Mouse (Mus musculus): ENCODE results near the gene Podn. TPM values are rescaled to one million over a fixed set of nuclear protein-coding genes. Genes with fewer than 3 reads are reported as not detected.
A peak's percentile ranks its signal among the peaks of the same experiment; 100 is the strongest.
"Not testable (repeated sequence)": the region's sequence is repeated elsewhere in the genome, so short reads cannot be mapped to it uniquely, and the experiment has no call there.

Gene Podn
- total RNA-seq, 2 experiments from 2014 or later, result 9.2 to 9.9 TPM

- DNase-seq, result no peak
- intact Hi-C loops (cut with DNase I), result no loop called here
Observed at GRCm38 (mm10) chr4:108079762-108080161, 16.5 kb downstream of the Podn start.

- intact Hi-C loops (cut with DNase I); DNase-seq: not testable (repeated sequence)
Observed at GRCm38 (mm10) chr4:108079191-108079590, 17.1 kb downstream of the Podn start.

DNA sequence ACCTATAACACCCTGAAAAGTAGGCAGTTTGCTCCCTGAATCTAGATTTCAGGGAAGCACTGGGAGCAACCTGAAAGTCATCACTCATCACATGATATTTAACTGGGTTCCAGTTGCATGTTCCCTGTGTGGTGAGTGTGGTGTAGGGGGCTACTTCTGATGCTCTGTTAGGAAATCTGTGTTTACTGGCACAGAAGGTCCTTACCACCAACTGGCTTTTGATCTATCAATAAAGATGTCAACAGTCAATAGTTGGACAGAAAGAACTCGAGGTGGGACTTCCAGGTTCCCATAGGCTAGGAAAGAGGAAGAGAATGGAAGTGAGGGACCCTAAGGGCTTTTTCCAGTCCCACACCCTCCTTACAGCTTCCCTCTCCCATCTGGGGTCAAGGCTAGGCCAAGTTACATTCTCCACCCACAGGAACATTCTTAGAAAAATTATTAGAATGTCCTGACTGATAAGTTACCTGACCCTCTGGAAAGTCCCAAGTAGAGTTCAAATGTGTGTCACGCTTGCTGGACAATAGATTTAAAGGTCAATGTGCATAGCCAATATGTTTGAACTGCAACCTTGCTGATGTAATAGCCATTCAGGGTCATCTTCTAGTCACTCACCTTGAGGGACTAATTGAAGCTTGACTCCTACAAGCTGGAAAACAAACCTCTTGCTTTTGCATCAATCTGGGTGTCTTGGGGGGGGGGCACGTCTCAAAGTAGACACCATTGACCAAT is 18.9 kb downstream of the Podn start:
- no peak for DNase-seq
- intact Hi-C loops (cut with DNase I), result no loop called here

DNA sequence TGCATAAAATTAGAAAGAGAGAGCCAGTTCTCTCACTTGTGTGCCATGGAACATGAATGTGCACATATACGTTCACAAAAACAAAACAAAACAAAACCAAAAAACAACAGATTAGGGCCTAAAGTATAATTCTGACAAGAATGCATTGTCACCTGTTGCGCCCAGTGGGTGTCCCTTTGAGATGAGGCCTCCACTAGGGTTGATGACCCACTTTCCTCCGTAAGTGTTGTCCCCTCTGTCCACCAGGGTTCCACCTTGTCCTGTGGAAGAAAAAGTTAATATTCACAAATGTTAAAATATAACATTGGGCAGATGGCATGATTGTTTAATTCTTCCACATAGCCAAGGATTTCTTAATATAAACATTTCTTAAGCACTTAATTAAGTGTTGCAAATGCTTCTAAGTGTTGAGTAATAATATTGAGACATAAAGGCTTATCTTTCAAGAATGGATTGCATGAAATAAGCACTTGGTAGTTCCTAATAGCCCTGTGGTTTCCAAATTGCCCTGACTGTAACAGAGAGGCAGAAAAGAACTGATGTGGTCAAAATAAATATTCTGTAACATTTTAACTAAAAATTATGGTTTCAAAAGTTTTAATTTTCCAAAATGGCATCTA is 21.9 kb downstream of the Podn start:
- DNase-seq, result no peak
- intact Hi-C loops (cut with DNase I), result no loop called here

DNA sequence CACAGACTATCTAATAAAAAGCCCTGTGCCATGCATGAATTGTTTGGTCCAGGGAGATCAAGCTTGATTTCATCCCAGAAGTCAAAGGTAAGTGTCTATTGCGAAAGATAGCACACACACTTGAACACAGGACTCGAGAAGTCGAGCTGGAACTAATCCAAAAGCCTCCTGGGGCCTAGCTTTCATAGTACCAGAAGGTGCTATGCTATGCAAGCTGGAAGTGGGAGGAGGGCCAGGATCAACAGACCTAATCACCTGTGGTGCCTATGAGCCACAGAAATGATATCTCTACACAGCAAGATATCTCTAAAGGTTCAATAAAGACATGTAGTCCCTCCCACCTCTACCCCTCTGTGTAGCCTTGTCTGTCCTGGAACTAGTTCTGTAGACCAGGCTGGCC is 24.2 kb downstream of the Podn start:
- no peak for DNase-seq
- intact Hi-C loops (cut with DNase I), result no loop called here

DNA sequence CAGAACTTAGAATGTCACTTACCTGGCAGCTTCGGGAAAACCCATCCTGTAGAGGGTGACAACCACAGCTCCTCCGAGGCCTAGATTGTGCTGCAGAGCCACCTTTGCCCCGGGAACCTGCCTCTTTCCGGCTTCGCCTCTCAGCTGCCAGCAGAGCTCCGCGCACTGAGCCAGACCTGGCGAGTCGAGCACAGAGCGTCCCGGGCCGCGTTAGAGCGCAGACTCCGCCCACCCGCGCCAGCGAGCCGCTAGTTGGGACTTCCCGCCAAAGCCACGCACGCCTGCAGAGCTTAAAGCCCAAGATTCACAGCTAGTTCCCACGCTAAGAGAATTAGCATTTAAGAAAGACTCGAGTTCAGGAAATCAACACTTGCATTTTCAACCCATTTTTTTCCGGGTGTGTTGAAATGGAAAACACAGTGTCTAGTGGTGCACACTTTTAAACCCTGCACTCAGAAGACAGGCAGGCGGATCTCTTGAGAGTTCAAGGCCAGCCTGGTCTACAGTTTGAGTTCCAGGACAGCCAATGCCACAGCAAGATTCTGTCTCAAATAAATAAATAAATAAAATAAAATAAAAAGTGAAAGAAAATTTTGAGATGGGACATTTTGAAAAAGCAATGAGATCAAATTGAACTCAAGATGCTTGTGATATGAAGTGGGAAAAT is 24.9 kb downstream of the Podn start:
- DNase-seq, result peak; percentile 88 to 94
- intact Hi-C loops (cut with DNase I), result no loop called here

- no peak for DNase-seq
- intact Hi-C loops (cut with DNase I), result no loop called here
Observed at GRCm38 (mm10) chr4:108070723-108071122, 25.5 kb downstream of the Podn start.

- intact Hi-C loops (cut with DNase I), result no loop called here
Observed at GRCm38 (mm10) chr4:108070286-108070685, 26.0 kb downstream of the Podn start.

GRCm38 (mm10) chr4:108068081-108068480 is 28.2 kb downstream of the Podn start:
- no peak for DNase-seq
- intact Hi-C loops (cut with DNase I), result no loop called here

More at GRCm38 (mm10) chr4:108070286-108070685, 26.0 kb downstream of the Podn start:
- no peak for DNase-seq

DNA sequence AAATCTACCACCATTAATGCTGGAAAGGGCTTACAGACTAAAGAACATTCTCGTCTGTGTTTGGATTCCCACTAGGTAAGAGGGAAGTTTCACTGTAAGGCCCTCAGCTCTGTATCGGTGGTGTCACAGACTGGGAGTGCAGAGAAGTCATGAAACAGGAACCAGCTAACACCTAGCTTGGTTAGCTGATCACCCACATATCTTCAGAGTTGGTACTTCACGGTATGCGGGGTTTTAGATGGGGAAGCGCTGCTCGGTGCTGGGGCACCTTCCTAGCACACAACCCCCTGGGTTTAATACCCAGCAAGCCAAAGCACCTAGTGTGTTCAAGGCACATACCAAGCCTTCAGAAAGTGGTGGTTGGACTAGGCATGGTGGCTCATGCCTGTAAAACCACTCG is 29.0 kb downstream of the Podn start:
- intact Hi-C loops (cut with DNase I), result no loop called here
- DNase-seq, result no peak

- no peak for DNase-seq
Observed at GRCm38 (mm10) chr4:108066569-108066968, 29.7 kb downstream of the Podn start.

GRCm38 (mm10) chr4:108065176-108065844 is 30.9 kb downstream of the Podn start:
- intact Hi-C loops (cut with DNase I), result no loop called here
- DNase-seq, result no peak

More at GRCm38 (mm10) chr4:108066569-108066968, 29.7 kb downstream of the Podn start:
- intact Hi-C loops (cut with DNase I), result no loop called here

DNA sequence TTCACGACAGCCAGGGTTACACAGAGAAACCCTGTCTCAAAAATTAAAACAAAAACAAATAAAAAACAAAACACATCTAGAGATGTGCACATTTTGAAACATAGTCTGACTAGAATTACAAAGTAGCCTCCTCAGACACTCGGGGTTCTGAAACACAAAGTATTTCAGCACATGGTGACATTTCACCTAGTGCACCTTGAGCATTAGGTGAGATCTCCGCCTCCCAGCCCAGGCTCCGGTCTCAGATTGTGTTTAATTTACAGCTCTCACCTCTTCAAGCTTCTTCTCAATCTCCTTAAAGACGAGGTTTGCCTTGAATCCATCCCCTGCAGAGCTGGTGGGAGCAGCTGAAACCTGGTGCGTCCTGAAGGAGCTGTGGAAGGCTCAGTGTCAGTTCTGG is 32.6 kb downstream of the Podn start:
- no peak for DNase-seq
- intact Hi-C loops (cut with DNase I), result no loop called here

DNA sequence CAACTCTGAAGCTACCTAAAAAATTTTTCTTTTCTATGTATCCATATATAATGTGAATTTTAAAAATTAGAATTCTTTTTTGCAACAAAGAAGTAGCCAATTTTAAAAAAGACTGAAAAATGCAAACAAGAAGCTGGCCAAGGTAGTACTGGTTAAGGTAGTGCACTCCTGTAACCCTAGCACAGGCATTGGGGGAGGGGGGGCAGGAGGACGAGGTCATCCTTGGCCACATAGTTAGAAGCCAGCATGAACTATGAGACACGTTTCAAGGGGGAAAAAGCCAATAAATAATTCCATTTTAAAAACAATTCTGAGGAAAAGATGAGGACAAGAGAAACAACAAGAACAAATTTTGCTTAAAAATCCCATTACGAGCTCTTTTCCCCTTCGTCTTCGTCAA is 33.7 kb downstream of the Podn start:
- no peak for DNase-seq
- intact Hi-C loops (cut with DNase I), result no loop called here

DNA sequence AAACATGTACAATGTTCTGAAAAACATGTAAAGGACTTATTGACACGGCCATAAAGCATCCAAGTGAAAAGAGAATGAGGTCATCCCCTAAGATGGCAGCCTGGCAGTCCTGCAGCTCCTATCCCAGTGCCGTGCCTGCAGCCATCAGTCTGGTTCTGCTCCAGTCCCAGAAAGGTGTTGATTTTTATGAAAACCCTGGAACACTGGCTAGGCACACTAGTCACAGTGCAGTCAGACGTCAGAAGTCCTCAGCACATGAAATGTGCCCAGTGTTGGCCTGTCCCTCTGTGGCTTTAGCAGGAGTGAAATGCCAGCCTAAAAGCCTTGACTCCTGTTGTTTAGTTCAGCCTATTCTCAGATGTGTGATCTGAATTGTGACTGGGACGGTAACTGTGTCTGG is 35.5 kb downstream of the Podn start:
- DNase-seq, result no peak
- intact Hi-C loops (cut with DNase I), result no loop called here

GRCm38 (mm10) chr4:108059601-108060379 is 36.5 kb downstream of the Podn start:
- intact Hi-C loops (cut with DNase I), result no loop called here
- no peak for DNase-seq

DNA sequence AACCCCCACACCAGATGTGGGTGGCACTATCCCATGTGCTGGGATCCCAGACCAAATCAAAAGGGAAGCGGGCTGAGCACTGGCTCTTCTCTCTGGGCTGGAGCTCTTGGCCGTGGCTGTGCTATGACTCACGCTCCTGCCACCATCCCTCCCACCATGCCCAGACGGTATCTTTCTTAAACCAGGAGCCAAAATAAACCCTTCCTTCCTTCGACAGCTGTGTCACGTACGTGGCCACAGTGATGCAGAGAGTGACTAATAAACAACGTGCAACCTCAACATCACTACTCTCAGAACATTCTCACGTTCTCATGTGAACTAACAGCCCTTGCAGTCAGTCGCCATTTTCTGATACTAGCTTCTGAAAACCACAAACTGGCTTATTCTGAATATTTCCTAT is 38.1 kb downstream of the Podn start:
- intact Hi-C loops (cut with DNase I), result no loop called here
- no peak for DNase-seq

- intact Hi-C loops (cut with DNase I), result no loop called here
- no peak for DNase-seq
Observed at GRCm38 (mm10) chr4:108057247-108057646, 39.0 kb downstream of the Podn start.

DNA sequence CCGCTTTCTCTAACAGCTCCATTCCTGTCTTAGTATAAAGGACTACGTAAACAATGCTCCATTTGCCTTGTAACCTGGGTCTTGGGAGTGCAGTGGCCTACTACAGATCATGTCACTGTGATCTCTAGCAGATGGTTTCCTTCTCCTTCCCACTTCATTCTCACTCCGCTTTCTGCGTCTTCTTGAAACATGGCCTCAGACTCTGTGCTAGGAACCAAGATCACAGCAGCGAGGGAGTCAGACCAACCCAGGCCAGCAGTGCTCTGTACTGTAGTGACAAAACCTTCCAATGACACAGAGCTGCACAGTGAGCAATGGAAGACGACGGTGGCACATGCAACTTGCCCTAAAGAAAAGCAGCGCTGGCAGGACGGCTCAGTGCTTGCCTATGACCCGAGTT is 40.4 kb downstream of the Podn start:
- no peak for DNase-seq
- intact Hi-C loops (cut with DNase I), result no loop called here

DNA sequence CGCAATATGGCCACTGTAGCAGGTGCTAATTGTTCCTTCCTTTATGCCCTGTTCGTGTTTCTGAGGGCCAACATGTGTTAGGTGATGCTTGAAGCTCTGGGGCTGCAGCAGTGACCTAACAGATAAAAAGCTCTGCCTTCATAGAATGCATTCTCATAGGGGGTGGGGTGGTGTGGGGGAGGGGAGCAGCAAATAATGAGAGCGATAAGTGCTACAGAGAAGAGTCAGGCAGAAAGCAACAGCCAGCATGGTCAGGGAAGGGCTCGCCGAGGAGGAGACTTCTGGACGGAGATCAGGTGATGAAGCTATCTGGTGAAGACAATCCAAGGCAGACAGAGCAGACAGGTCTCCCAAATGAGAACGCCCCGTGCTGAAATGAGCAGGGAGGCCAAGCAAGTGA is 43.6 kb downstream of the Podn start:
- intact Hi-C loops (cut with DNase I), result no loop called here
- no peak for DNase-seq
